Mouse (Mus musculus) neural tube, embryonic 14.5 days (tissue): ENCODE measurements at regions not wholly inside any gene's neighbourhood (a gene's known extent, or its start where the extent isn't known, plus 50 kb on each side); places are given as distances from the start of the nearest gene placed in this dataset.

ENCODE experiments used
- ATAC-seq: fragments of 200-750 bp; cut with Nextera tagmentation; 2 replicates; pipeline ENCODE4 v1.8.0; 2017; ENCODE audit warnings: low read depth, mild to moderate bottlenecking, moderate TSS enrichment, moderate library complexity
- H3K27ac ChIP-seq: fragments of 300-500 bp; sonication (generic); 2 replicates; pipeline ENCODE4 v1.5.1; 2014; ENCODE audit warnings: low read depth, mild to moderate bottlenecking, control low read depth, low read length, moderate library complexity, mixed read lengths
- H3K27me3 ChIP-seq: fragments of 300-500 bp; sonication (generic); 2 replicates; pipeline ENCODE4 v1.6.1; 2014; ENCODE audit warnings: low read length; ENCODE audit not compliant: control insufficient read depth, insufficient read depth
- H3K36me3 ChIP-seq: fragments of 300-500 bp; sonication (generic); 2 replicates; pipeline ENCODE4 v1.6.1; 2014; ENCODE audit warnings: low read length, mixed read lengths; ENCODE audit not compliant: control insufficient read depth, insufficient read depth
- H3K4me1 ChIP-seq: fragments of 300-500 bp; sonication (generic); 2 replicates; pipeline ENCODE4 v1.6.1; 2014; ENCODE audit warnings: low read length; ENCODE audit not compliant: control insufficient read depth, insufficient read depth
- H3K4me2 ChIP-seq: fragments of 300-500 bp; sonication (generic); 2 replicates; pipeline ENCODE4 v1.6.1; 2014; ENCODE audit warnings: mild to moderate bottlenecking, low read depth, low read length, control low read depth
- H3K4me3 ChIP-seq: fragments of 300-500 bp; sonication (generic); 2 replicates; pipeline ENCODE4 v1.5.1; 2014; ENCODE audit warnings: low read depth, low read length, control low read depth, mixed read lengths
- H3K9ac ChIP-seq: fragments of 300-500 bp; sonication (generic); replicated peaks from 2 replicates; pipeline ENCODE4 v1.6.1; 2014; ENCODE audit warnings: low read depth, mild to moderate bottlenecking, control low read depth, low read length, mixed read lengths
- H3K9me3 ChIP-seq: fragments of 300-500 bp; sonication (generic); 2 replicates; pipeline ENCODE4 v1.6.1; 2016; ENCODE audit warnings: low read length; ENCODE audit not compliant: control insufficient read depth
- WGBS: fragments of 180-500 bp; shearing (Covaris S2); extraction: QIAGEN DNeasy Blood & Tissue Kit; methylation state at CpG from one replicate; pipeline ENCODE4 v1.1.7; 2014; 5-methylcytosine and 5-hydroxymethylcytosine counted together

GRCm38 (mm10) chr1:137428110-137428509 is 467.9 kb upstream of the Nr5a2 start:
- ATAC-seq: no peak
- whole genome bisulfite sequencing: 100% methylated on average over 1 of the region's 1 CpGs
- H3K4me1 ChIP-seq: no peaks in the 10 kb centered on the region
- no peak overlapping the region for H3K9ac ChIP-seq
- no peak overlapping the region for H3K27ac ChIP-seq
- no peaks in the 10 kb centered on the region for H3K9me3 ChIP-seq
- H3K4me2 ChIP-seq: no peak overlapping the region
- H3K4me3 ChIP-seq: no peak overlapping the region
- H3K36me3 ChIP-seq: no peaks in the 10 kb centered on the region
- no peaks in the 10 kb centered on the region for H3K27me3 ChIP-seq

- no peak for ATAC-seq
These were observed 458.1 kb upstream of the Nr5a2 start for GRCm38 (mm10) chr1:137418388-137418787.

GRCm38 (mm10) chr1:137396736-137397135 is 436.5 kb upstream of the Nr5a2 start:
- no peaks in the 10 kb centered on the region for H3K27me3 ChIP-seq
- no peaks in the 10 kb centered on the region for H3K4me1 ChIP-seq
- no peak overlapping the region for H3K4me2 ChIP-seq
- no peak overlapping the region for H3K27ac ChIP-seq
- H3K36me3 ChIP-seq: no peaks in the 10 kb centered on the region
- no peak overlapping the region for H3K4me3 ChIP-seq
- no peak overlapping the region for H3K9ac ChIP-seq
- H3K9me3 ChIP-seq: no peaks in the 10 kb centered on the region
- no peak for ATAC-seq

More at GRCm38 (mm10) chr1:137418388-137418787, 458.1 kb upstream of the Nr5a2 start:
- H3K4me1 ChIP-seq: no peaks in the 10 kb centered on the region
- no peaks in the 10 kb centered on the region for H3K27me3 ChIP-seq
- no peak overlapping the region for H3K4me3 ChIP-seq
- H3K36me3 ChIP-seq: no peaks in the 10 kb centered on the region
- 81% methylated on average over 3 of the region's 3 CpGs for WGBS
- no peak overlapping the region for H3K4me2 ChIP-seq
- no peak overlapping the region for H3K27ac ChIP-seq
- no peaks in the 10 kb centered on the region for H3K9me3 ChIP-seq
- no peak overlapping the region for H3K9ac ChIP-seq

GRCm38 (mm10) chr1:137387509-137387908 is 427.3 kb upstream of the Nr5a2 start:
- no peaks in the 10 kb centered on the region for H3K27me3 ChIP-seq
- no peaks in the 10 kb centered on the region for H3K36me3 ChIP-seq
- no peaks in the 10 kb centered on the region for H3K9me3 ChIP-seq
- no peak overlapping the region for H3K4me3 ChIP-seq
- no peaks in the 10 kb centered on the region for H3K4me1 ChIP-seq
- no peak overlapping the region for H3K9ac ChIP-seq
- ATAC-seq: no peak
- WGBS: 54% methylated on average over 4 of the region's 4 CpGs
- no peak overlapping the region for H3K27ac ChIP-seq
- H3K4me2 ChIP-seq: no peak overlapping the region

GRCm38 (mm10) chr1:137378072-137378985 is 418.1 kb upstream of the Nr5a2 start:
- Histone ChIP-seq H3K4me3 (no peak overlapping the region), H3K9ac (no peak overlapping the region), H3K9me3 (no peaks in the 10 kb centered on the region), H3K4me1 (no peaks in the 10 kb centered on the region), H3K27me3 (no peaks in the 10 kb centered on the region), H3K4me2 (no peak overlapping the region), H3K27ac (0 out of 2 replicates have a peak overlapping the region, but pooled peaks have one; percentile 28), H3K36me3 (no peaks in the 10 kb centered on the region)
- peak; percentile 38; the same call in 1 of the 2 replicates for ATAC-seq
- 9% methylated on average over 6 of the region's 6 CpGs for WGBS

GRCm38 (mm10) chr1:137376685-137377084 is 416.4 kb upstream of the Nr5a2 start:
- no peaks in the 10 kb centered on the region for H3K27me3 ChIP-seq
- 33% methylated on average over 10 of the region's 10 CpGs for WGBS
- H3K4me2 ChIP-seq: no peak overlapping the region
- H3K4me1 ChIP-seq: no peaks in the 10 kb centered on the region
- no peaks in the 10 kb centered on the region for H3K36me3 ChIP-seq
- no peak overlapping the region for H3K4me3 ChIP-seq
- H3K27ac ChIP-seq: no peak overlapping the region
- H3K9me3 ChIP-seq: no peaks in the 10 kb centered on the region
- no peak overlapping the region for H3K9ac ChIP-seq
- no peak for ATAC-seq

- whole genome bisulfite sequencing: 53% methylated on average over 4 of the region's 4 CpGs
- no peak for ATAC-seq
These were observed 414.4 kb upstream of the Nr5a2 start for GRCm38 (mm10) chr1:137374641-137375040.

GRCm38 (mm10) chr1:137373509-137374420 is 413.5 kb upstream of the Nr5a2 start:
- no peak overlapping the region for H3K4me3 ChIP-seq
- H3K36me3 ChIP-seq: no peaks in the 10 kb centered on the region
- no peak overlapping the region for H3K27ac ChIP-seq
- no peaks in the 10 kb centered on the region for H3K27me3 ChIP-seq
- no peak overlapping the region for H3K9ac ChIP-seq
- H3K4me2 ChIP-seq: no peak overlapping the region
- H3K4me1 ChIP-seq: no peaks in the 10 kb centered on the region
- H3K9me3 ChIP-seq: no peaks in the 10 kb centered on the region
- no peak for ATAC-seq
- 37% methylated on average over 15 of the region's 15 CpGs for WGBS

More at GRCm38 (mm10) chr1:137374641-137375040, 414.4 kb upstream of the Nr5a2 start:
- Histone ChIP-seq H3K27ac (no peak overlapping the region), H3K36me3 (no peaks in the 10 kb centered on the region), H3K4me1 (no peaks in the 10 kb centered on the region), H3K4me2 (no peak overlapping the region), H3K4me3 (no peak overlapping the region), H3K9ac (no peak overlapping the region), H3K9me3 (no peaks in the 10 kb centered on the region), H3K27me3 (no peaks in the 10 kb centered on the region)

- H3K9ac ChIP-seq: no peak overlapping the region
- 93% methylated on average over 3 of the region's 3 CpGs for WGBS
These were observed 412.0 kb upstream of the Nr5a2 start for GRCm38 (mm10) chr1:137372236-137372635.

More at GRCm38 (mm10) chr1:137372236-137372635, 412.0 kb upstream of the Nr5a2 start:
- Histone ChIP-seq H3K36me3 (no peaks in the 10 kb centered on the region), H3K27ac (no peak overlapping the region), H3K4me3 (no peak overlapping the region), H3K4me2 (no peak overlapping the region), H3K9me3 (no peaks in the 10 kb centered on the region), H3K4me1 (no peaks in the 10 kb centered on the region), H3K27me3 (no peaks in the 10 kb centered on the region)
- no peak for ATAC-seq
